ENCODE assay signal across 16 mouse cellular contexts in genomic region chr4:32258093-32258492, GRCm38 (mm10). TPM values are rescaled to one million over a fixed set of nuclear protein-coding genes. Genes with fewer than 3 reads are reported as not detected.
DNase-seq lines count a peak whose midpoint lies in the region; ATAC-seq and TF ChIP-seq lines count a peak whose summit lies in the region.
"Had no signal": no experiment of that assay in that cellular context is flagged by ENCODE, and none has a peak within 500 bp of the region (broad histone marks: within the 10 kb centered on the region; RNA-seq: fewer than 3 reads in every experiment).

No protein-coding gene starts in this region.

- H3K27ac ChIP-seq in spleen, adult 2 months (ENCODE audit: insufficient read depth, low read length), result peak overlapping the region; percentile 84
- no peak overlapping the region for H3K27ac ChIP-seq in forebrain, embryonic 16.5 days (ENCODE audit: low read length)
- H3K27ac ChIP-seq: embryonic facial prominence, embryonic 12.5 days; forebrain, embryonic 12.5 days; hindbrain, embryonic 10.5 days; midbrain, embryonic 15.5 days; neural tube, embryonic 15.5 days had no signal

- 83% methylated on average over 13 of the region's 13 CpGs for WGBS in lung, adult 2 months
- 9% methylated on average over 13 of the region's 13 CpGs for whole genome bisulfite sequencing in spleen, adult 2 months
- 93% methylated on average over 13 of the region's 13 CpGs for WGBS in forebrain, embryonic 16.5 days

- ATAC-seq in hematopoietic stem cell, adult 5-6 weeks (replicated peaks in 1 of 2; ENCODE audit: insufficient read depth in 1 of 2, low FRiP score in 2 of 2, low TSS enrichment in 1 of 2, low read depth in 1 of 2, poor library complexity in 2 of 2, severe bottlenecking in 2 of 2), result peak; percentile 86 to 94
- ATAC-seq in forebrain, embryonic 16.5 days, result no peak
- ATAC-seq: liver, postnatal 0 days; midbrain, embryonic 15.5 days had no signal

- no peaks in the 10 kb centered on the region for H3K9me3 ChIP-seq in forebrain, embryonic 16.5 days (ENCODE audit: control insufficient read depth, low read length)
- H3K9me3 ChIP-seq: embryonic facial prominence, embryonic 12.5 days; forebrain, embryonic 12.5 days; hindbrain, embryonic 10.5 days; midbrain, embryonic 15.5 days; neural tube, embryonic 15.5 days had no signal

- no peaks in the 10 kb centered on the region; the same call in 1 of the 2 replicates for H3K36me3 ChIP-seq in spleen, adult 2 months (ENCODE audit: control insufficient read depth, insufficient read depth, low read length)
- H3K36me3 ChIP-seq in forebrain, embryonic 16.5 days (ENCODE audit: control insufficient read depth, insufficient read depth), result no peaks in the 10 kb centered on the region
- H3K36me3 ChIP-seq: embryonic facial prominence, embryonic 12.5 days; hindbrain, embryonic 10.5 days; midbrain, embryonic 15.5 days; neural tube, embryonic 15.5 days had no signal

- H3K9ac ChIP-seq in forebrain, embryonic 16.5 days (replicated peaks; ENCODE audit: low read depth, low read length), result no peak overlapping the region
- H3K9ac ChIP-seq: embryonic facial prominence, embryonic 12.5 days; forebrain, embryonic 12.5 days; liver, postnatal 0 days; midbrain, embryonic 15.5 days; neural tube, embryonic 15.5 days had no signal

- no peak overlapping the region for H3K4me3 ChIP-seq in lung, adult 2 months (replicated peaks; ENCODE audit: extremely low read depth, low read depth, low read length)
- peak overlapping the region; percentile 11; the same call in 1 of the 2 replicates for H3K4me3 ChIP-seq in spleen, adult 2 months (ENCODE audit: extremely low read depth, insufficient read depth, insufficient read length)
- no peak overlapping the region for H3K4me3 ChIP-seq in forebrain, embryonic 16.5 days (replicated peaks; ENCODE audit: low read length)
- H3K4me3 ChIP-seq: embryonic facial prominence, embryonic 12.5 days; forebrain, embryonic 12.5 days; hindbrain, embryonic 10.5 days; midbrain, embryonic 15.5 days; neural tube, embryonic 15.5 days had no signal

- peak; percentile 26 for DNase-seq in lung, postnatal 36 days
- no peak for DNase-seq in lung, adult 2 months
- DNase-seq in spleen, adult 2 months (ENCODE audit: low read depth in 1 of 2, low spot score in 2 of 2), result peak; percentile 78 to 80
- DNase-seq in left cerebral cortex, adult 8-10 months (ENCODE audit: low spot score in 2 of 2), result no peak
- DNase-seq in gastrocnemius, adult 18-20 months (ENCODE audit: low spot score), result no peak
- DNase-seq in heart, adult 18-20 months, result no peak
- DNase-seq: cerebellum, adult 8-10 months; liver, postnatal 0 days; right cerebral cortex, postnatal 25 days had no signal

- no peak for TF ChIP-seq POLR2A in lung, adult 2 months (IDR thresholded peaks at IDR 0.05; ENCODE audit: borderline replicate concordance, extremely low read depth, low read depth, low read length)
- no peak for TF ChIP-seq POLR2A in spleen, adult 2 months (IDR thresholded peaks at IDR 0.05; ENCODE audit: low read depth, low read length)

- H3K4me2 ChIP-seq in forebrain, embryonic 16.5 days (ENCODE audit: low read length), result no peak overlapping the region
- H3K4me2 ChIP-seq: embryonic facial prominence, embryonic 12.5 days; forebrain, embryonic 12.5 days; midbrain, embryonic 15.5 days; neural tube, embryonic 15.5 days had no signal

- no peak for TF ChIP-seq CTCF in lung, adult 2 months (IDR thresholded peaks at IDR 0.05; ENCODE audit: insufficient read depth, low read length)
- TF ChIP-seq CTCF in spleen, adult 2 months (IDR thresholded peaks at IDR 0.05; ENCODE audit: extremely low read depth, insufficient read depth, insufficient read length, insufficient replicate concordance), result no peak

- H3K27me3 ChIP-seq in spleen, adult 2 months (ENCODE audit: control insufficient read depth, insufficient read depth, low read length), result no peaks in the 10 kb centered on the region
- no peaks in the 10 kb centered on the region for H3K27me3 ChIP-seq in forebrain, embryonic 16.5 days (replicated peaks; ENCODE audit: control insufficient read depth, insufficient read depth, low read length)
- H3K27me3 ChIP-seq: embryonic facial prominence, embryonic 12.5 days; forebrain, embryonic 12.5 days; midbrain, embryonic 15.5 days; neural tube, embryonic 15.5 days had no signal

- no peaks in the 10 kb centered on the region; the same call in 1 of the 2 replicates for H3K4me1 ChIP-seq in lung, adult 2 months (ENCODE audit: control insufficient read depth, insufficient read depth, low read length)
- peaks cover 28% of the 10 kb centered on the region for H3K4me1 ChIP-seq in spleen, adult 2 months (ENCODE audit: control insufficient read depth, insufficient read depth, insufficient read length)
- H3K4me1 ChIP-seq in forebrain, embryonic 16.5 days (replicated peaks; ENCODE audit: control insufficient read depth, insufficient read depth, low read length), result no peaks in the 10 kb centered on the region; the same call in 1 of the 2 replicates
- H3K4me1 ChIP-seq: neural tube, embryonic 15.5 days had no signal

RNA-seq across cellular contexts. Expression of gene Bach2, which starts 19.5 kb away (rescaled TPM):
- 3.8 and 7.5 TPM in 2 replicates for polyA plus RNA-seq in lung, adult 2 months (2012; rRNA removed)
- total RNA-seq in hematopoietic stem cell, adult 5-6 weeks (2017), result 4.2 and 4.7 TPM in 2 replicates
- 14.1 and 16.5 TPM in 2 replicates for polyA plus RNA-seq in spleen, adult 2 months (2012; rRNA removed)
- 10 to 100 TPM in 3 of 4 experiments, 1 to 10 TPM in 1; 9.6 to 22.4 (median 15.1) TPM for total RNA-seq in left cerebral cortex, adult 8-10 months (2022)
- total RNA-seq in gastrocnemius, adult 18-20 months (2021), result 1 to 10 TPM; 2.6 to 3.4 TPM
- polyA plus RNA-seq in forebrain, embryonic 16.5 days (2015; fragmentation: Nextera tagmentation; extraction: Ambion mirVana), result 32.7 and 33.3 TPM in 2 replicates
- 1 to 10 TPM; 4.2 to 6.2 TPM for total RNA-seq in heart, adult 18-20 months (2021)

Comparison
In these comparisons a context has a peak if more than half of its experiments do, and no peak if none do; other contexts are left out.
1. DNase-seq: peak in lung, postnatal 36 days (single experiment) and spleen, adult 2 months (2 of 2); none in lung, adult 2 months (single experiment), left cerebral cortex, adult 8-10 months (0 of 2), gastrocnemius, adult 18-20 months (single experiment) and heart, adult 18-20 months (0 of 2).